Mouse (Mus musculus): ENCODE measurements around the gene Synrg. TPM values are rescaled to one million over a fixed set of nuclear protein-coding genes. Genes with fewer than 3 reads are reported as not detected.

Synrg gene
- polyA plus RNA-seq (2015; fragmentation: Nextera tagmentation; extraction: Ambion mirVana), result 26.4 and 31.4 TPM in 2 replicates

DNA sequence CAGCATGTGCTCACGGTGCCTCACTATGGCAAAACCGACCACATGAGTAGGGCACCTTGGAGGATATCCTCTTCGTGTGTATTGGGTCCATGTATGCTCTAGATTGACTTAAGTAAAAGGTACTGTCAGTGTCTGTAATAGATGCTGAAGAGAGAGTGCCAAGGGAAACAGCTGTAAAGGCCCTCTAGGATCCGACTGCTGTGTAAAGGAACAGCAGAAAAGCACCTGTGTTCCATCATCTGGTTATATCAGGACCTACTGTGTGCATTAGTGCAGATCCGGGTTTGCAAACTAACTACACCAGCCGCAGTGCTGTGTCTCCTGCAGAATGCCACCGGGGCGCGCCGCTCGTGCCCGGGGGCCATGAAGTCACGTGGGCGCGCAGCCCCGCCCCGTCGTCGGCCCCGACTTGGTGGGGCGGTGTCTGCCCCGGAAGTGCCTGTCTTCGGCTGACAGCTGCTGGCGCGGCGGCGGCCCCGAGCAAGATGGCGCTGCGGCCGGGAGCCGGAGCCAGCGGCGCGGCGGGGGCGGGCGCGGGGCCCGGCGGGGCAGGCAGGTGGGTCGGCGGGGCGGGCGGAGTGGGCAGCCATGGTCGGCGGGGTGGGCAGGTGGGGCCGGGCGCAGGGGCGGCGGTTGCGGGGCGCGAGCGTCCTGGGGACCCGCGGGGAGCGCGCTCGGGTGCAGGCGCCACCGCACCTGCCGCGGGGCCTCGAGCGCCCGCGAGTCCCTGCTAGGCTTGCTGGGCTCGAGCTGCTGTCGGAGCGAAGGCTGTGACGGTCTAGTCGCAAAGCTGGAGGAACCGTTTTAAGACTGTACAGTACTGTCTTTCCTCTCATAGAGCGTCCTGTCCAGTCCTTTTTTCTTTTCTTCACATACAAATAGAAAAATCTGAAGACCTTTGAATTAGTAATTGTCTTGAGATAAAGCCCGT is at the start of gene Synrg:
Gene Synrg (plus strand): TSS at position 438 of the 931 bp plus-strand sequence.
- peaks cover 24% of the 10 kb centered on the region for H3K4me1 ChIP-seq (ENCODE audit: control insufficient read depth, insufficient read depth, low read length)
- H3K9me3 ChIP-seq (replicated peaks; ENCODE audit: control insufficient read depth, low read length, poor library complexity, severe bottlenecking), result no peaks in the 10 kb centered on the region
- H3K9ac ChIP-seq (ENCODE audit: low read depth, low read length), result peak within 1 kb of the TSS; percentile 97
- peak within 1 kb of the TSS; percentile 79 for H3K4me3 ChIP-seq (ENCODE audit: low read depth, low read length)
- H3K4me2 ChIP-seq (ENCODE audit: low read length), result peak within 1 kb of the TSS; percentile 63
- peak; percentile 97 for ATAC-seq
- H3K27ac ChIP-seq (ENCODE audit: low read length), result peak within 1 kb of the TSS; percentile 93
- H3K36me3 ChIP-seq (ENCODE audit: control insufficient read depth, insufficient read depth, low read length), result peaks cover 17% of the 10 kb centered on the region
- H3K27me3 ChIP-seq (ENCODE audit: control insufficient read depth, insufficient read depth, low read depth, low read length), result no peaks in the 10 kb centered on the region
- WGBS, result 2% methylated on average over 36 of the region's 76 CpGs

DNA sequence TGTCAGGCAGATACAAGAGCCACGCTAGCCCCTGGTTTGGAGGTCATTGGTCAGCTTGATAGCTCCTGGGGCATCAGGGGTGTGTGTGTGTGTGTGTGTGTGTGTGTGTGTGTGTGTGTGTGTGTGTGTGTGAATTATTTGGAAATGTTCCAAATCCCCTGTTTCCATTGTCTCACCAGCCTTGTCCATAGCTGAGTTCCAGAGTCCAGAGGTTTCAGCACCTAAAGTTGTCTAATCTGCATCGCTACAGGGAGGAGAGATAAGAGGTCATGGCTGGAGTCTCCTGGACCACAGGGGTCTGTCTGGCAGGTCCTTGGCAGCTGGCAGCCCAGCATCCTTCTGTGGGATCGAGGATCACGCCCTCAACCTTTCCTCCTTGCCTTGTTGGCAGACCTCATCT is 49.7 kb upstream of the Synrg start:
- H3K4me1 ChIP-seq (ENCODE audit: control insufficient read depth, insufficient read depth, low read length), result no peaks in the 10 kb centered on the region
- WGBS, result 95% methylated on average over 4 of the region's 4 CpGs
- ATAC-seq, result no peak
- H3K4me3 ChIP-seq (ENCODE audit: low read depth, low read length), result no peak overlapping the region
- no peaks in the 10 kb centered on the region for H3K36me3 ChIP-seq (ENCODE audit: control insufficient read depth, insufficient read depth, low read length)
- no peaks in the 10 kb centered on the region for H3K27me3 ChIP-seq (ENCODE audit: control insufficient read depth, insufficient read depth, low read depth, low read length)
- no peak overlapping the region for H3K4me2 ChIP-seq (ENCODE audit: low read length)
- no peak overlapping the region for H3K27ac ChIP-seq (ENCODE audit: low read length)
- no peaks in the 10 kb centered on the region for H3K9me3 ChIP-seq (replicated peaks; ENCODE audit: control insufficient read depth, low read length, poor library complexity, severe bottlenecking)
- H3K9ac ChIP-seq (ENCODE audit: low read depth, low read length), result no peak overlapping the region

DNA sequence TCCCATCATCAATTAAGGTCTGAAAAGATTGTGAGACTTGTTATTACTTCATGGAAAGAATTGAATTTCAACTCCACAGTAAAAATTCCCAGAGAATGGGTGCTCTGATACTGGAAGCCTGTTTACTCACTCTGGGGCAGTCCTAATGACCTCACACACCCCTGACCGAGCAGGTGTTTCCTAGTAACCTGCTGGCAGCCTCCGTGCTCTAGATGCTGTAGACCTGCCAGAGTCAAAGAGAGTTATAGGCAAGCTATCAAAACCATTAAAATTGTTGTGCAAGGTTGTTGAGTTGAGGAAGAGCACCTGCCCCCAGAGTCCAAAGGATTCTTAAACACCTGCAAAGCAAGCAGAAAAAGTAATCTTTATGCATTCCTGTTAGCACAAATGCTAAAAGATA is 41.6 kb upstream of the Synrg start:
- Histone ChIP-seq H3K4me2 (ENCODE audit: low read length) (no peak overlapping the region), H3K9me3 (replicated peaks; ENCODE audit: control insufficient read depth, low read length, poor library complexity, severe bottlenecking) (no peaks in the 10 kb centered on the region), H3K9ac (ENCODE audit: low read depth, low read length) (no peak overlapping the region), H3K27ac (ENCODE audit: low read length) (no peak overlapping the region), H3K36me3 (ENCODE audit: control insufficient read depth, insufficient read depth, low read length) (no peaks in the 10 kb centered on the region), H3K27me3 (ENCODE audit: control insufficient read depth, insufficient read depth, low read depth, low read length) (no peaks in the 10 kb centered on the region), H3K4me1 (ENCODE audit: control insufficient read depth, insufficient read depth, low read length) (no peaks in the 10 kb centered on the region), H3K4me3 (ENCODE audit: low read depth, low read length) (no peak overlapping the region)
- 83% methylated on average over 2 of the region's 2 CpGs for WGBS
- no peak for ATAC-seq

DNA sequence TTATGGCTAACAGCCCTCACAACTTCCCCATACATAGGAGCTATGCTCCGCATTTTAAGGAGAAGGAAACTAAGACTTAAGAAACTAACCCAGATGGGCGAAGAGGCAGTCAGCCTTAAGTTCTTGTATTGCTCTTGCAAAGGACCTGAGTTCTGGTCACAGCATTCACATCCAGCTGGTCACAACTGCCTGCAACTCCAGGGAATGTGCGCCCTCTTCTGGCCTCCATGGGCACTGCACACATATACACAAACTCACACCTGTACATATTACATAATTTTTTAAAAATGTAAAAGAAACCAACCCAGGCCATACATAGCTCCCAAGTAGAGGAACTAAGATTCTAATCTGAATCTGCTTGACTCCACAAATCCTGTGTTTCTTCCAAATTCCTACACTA is 37.1 kb upstream of the Synrg start:
- no peaks in the 10 kb centered on the region for H3K4me1 ChIP-seq (ENCODE audit: control insufficient read depth, insufficient read depth, low read length)

DNA sequence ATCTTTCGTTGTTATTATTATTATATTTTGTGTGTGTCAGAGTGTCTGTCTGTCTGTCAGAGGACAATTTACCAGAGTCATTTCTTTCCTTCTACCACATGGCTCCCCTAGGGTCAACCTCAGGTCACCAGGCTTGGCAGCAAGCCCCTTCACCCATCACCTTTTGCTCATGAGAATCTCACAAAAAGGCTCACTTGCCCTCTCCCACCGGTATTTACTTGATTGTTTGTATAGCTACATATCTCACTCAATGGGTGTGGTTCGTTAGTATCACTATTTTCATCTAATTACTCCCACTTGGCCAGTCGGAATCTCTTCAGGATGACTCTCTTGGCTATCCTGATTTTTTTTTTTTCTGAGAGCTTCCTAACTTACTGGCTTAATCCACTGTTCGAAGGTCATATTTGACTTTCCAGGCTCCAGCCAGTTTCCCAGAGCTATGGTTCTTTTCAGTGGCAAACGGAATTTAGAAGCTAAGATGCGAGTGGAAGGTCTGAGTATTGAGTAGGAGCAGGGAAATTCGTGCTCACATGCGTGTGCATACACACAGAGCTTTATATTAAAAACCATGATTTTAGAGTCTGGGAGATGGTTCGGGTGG is 31.6 kb upstream of the Synrg start:
- Histone ChIP-seq H3K4me1 (ENCODE audit: control insufficient read depth, insufficient read depth, low read length) (no peaks in the 10 kb centered on the region), H3K27ac (ENCODE audit: low read length) (no peak overlapping the region), H3K9ac (ENCODE audit: low read depth, low read length) (no peak overlapping the region), H3K4me2 (ENCODE audit: low read length) (no peak overlapping the region), H3K36me3 (ENCODE audit: control insufficient read depth, insufficient read depth, low read length) (no peaks in the 10 kb centered on the region), H3K4me3 (ENCODE audit: low read depth, low read length) (no peak overlapping the region), H3K9me3 (replicated peaks; ENCODE audit: control insufficient read depth, low read length, poor library complexity, severe bottlenecking) (no peaks in the 10 kb centered on the region), H3K27me3 (ENCODE audit: control insufficient read depth, insufficient read depth, low read depth, low read length) (no peaks in the 10 kb centered on the region)
- no peak for ATAC-seq
- WGBS, result 85% methylated on average over 10 of the region's 10 CpGs

More for the DNA sequence above, 37.1 kb upstream of the Synrg start:
- Histone ChIP-seq H3K36me3 (ENCODE audit: control insufficient read depth, insufficient read depth, low read length) (no peaks in the 10 kb centered on the region), H3K27me3 (ENCODE audit: control insufficient read depth, insufficient read depth, low read depth, low read length) (no peaks in the 10 kb centered on the region), H3K27ac (ENCODE audit: low read length) (no peak overlapping the region), H3K9me3 (replicated peaks; ENCODE audit: control insufficient read depth, low read length, poor library complexity, severe bottlenecking) (no peaks in the 10 kb centered on the region), H3K4me3 (ENCODE audit: low read depth, low read length) (no peak overlapping the region), H3K9ac (ENCODE audit: low read depth, low read length) (no peak overlapping the region), H3K4me2 (ENCODE audit: low read length) (no peak overlapping the region)
- 62% methylated on average over 3 of the region's 3 CpGs for WGBS
- no peak for ATAC-seq

GRCm38 (mm10) chr11:83933376-83933775 is 30.9 kb upstream of the Synrg start:
- H3K4me2 ChIP-seq (ENCODE audit: low read length), result no peak overlapping the region
- no peak overlapping the region for H3K9ac ChIP-seq (ENCODE audit: low read depth, low read length)
- 91% methylated on average over 4 of the region's 4 CpGs for WGBS
- no peak overlapping the region for H3K27ac ChIP-seq (ENCODE audit: low read length)
- H3K9me3 ChIP-seq (replicated peaks; ENCODE audit: control insufficient read depth, low read length, poor library complexity, severe bottlenecking), result no peaks in the 10 kb centered on the region
- no peaks in the 10 kb centered on the region for H3K36me3 ChIP-seq (ENCODE audit: control insufficient read depth, insufficient read depth, low read length)
- H3K27me3 ChIP-seq (ENCODE audit: control insufficient read depth, insufficient read depth, low read depth, low read length), result no peaks in the 10 kb centered on the region
- H3K4me3 ChIP-seq (ENCODE audit: low read depth, low read length), result no peak overlapping the region
- ATAC-seq, result no peak
- no peaks in the 10 kb centered on the region for H3K4me1 ChIP-seq (ENCODE audit: control insufficient read depth, insufficient read depth, low read length)

- H3K9ac ChIP-seq (ENCODE audit: low read depth, low read length), result no peak overlapping the region
- H3K4me2 ChIP-seq (ENCODE audit: low read length), result no peak overlapping the region
- H3K27me3 ChIP-seq (ENCODE audit: control insufficient read depth, insufficient read depth, low read depth, low read length), result 0 out of 2 replicates have a peak, but pooled peaks cover 5% of the 10 kb centered on the region
- no peaks in the 10 kb centered on the region for H3K9me3 ChIP-seq (replicated peaks; ENCODE audit: control insufficient read depth, low read length, poor library complexity, severe bottlenecking)
- H3K36me3 ChIP-seq (ENCODE audit: control insufficient read depth, insufficient read depth, low read length), result no peaks in the 10 kb centered on the region
- peaks cover 2% of the 10 kb centered on the region; the same call in 1 of the 2 replicates for H3K4me1 ChIP-seq (ENCODE audit: control insufficient read depth, insufficient read depth, low read length)
- 20% methylated on average over 7 of the region's 7 CpGs for WGBS
- H3K27ac ChIP-seq (ENCODE audit: low read length), result no peak overlapping the region
- ATAC-seq, result no peak
- H3K4me3 ChIP-seq (ENCODE audit: low read depth, low read length), result no peak overlapping the region
Measured at GRCm38 (mm10) chr11:83935986-83936665, 28.1 kb upstream of the Synrg start.

DNA sequence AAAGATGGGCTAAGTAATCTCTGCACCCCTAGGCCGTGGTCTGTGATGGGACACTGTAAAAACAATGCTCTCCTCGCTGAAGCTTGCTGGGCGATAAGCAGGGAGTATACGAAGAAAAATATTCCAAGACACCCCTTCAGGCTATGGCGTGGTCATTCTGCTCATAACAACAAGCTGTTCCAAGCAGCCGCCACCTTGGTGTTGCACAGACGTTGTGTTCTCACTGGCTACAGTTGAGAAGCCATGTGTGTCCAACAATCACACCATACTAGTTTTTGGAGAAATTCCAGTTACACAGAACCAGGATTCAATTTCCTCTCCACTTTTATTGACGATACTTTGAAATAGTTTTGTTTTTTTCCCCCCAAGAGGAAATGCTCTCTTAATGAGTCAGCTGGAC is 25.7 kb upstream of the Synrg start:
- no peaks in the 10 kb centered on the region for H3K9me3 ChIP-seq (replicated peaks; ENCODE audit: control insufficient read depth, low read length, poor library complexity, severe bottlenecking)
- no peak overlapping the region for H3K4me2 ChIP-seq (ENCODE audit: low read length)
- H3K27ac ChIP-seq (ENCODE audit: low read length), result no peak overlapping the region
- no peak overlapping the region for H3K9ac ChIP-seq (ENCODE audit: low read depth, low read length)
- H3K4me3 ChIP-seq (ENCODE audit: low read depth, low read length), result no peak overlapping the region
- 0 out of 2 replicates have a peak, but pooled peaks cover 5% of the 10 kb centered on the region for H3K27me3 ChIP-seq (ENCODE audit: control insufficient read depth, insufficient read depth, low read depth, low read length)
- no peak for ATAC-seq
- H3K36me3 ChIP-seq (ENCODE audit: control insufficient read depth, insufficient read depth, low read length), result no peaks in the 10 kb centered on the region
- 77% methylated on average over 8 of the region's 8 CpGs for WGBS
- H3K4me1 ChIP-seq (ENCODE audit: control insufficient read depth, insufficient read depth, low read length), result peaks cover 16% of the 10 kb centered on the region
